Mouse (Mus musculus) liver, embryonic 16.5 days (tissue): Measurements from ENCODE around the gene Nosip. TPM values are rescaled to one million over a fixed set of nuclear protein-coding genes. Genes with fewer than 3 reads are reported as not detected.

ENCODE experiments used
- microRNA counts: library from miRNA; unstranded; fragments of <30 nt; microRNA quantifications from one replicate; lab custom pipeline; 2016
- microRNA-seq: library from miRNA; unstranded; fragments of <30 nt; microRNA quantifications from one replicate; pipeline ENCODE4, GENCODE M21; 2016
- polyA plus RNA-seq: library from polyadenylated mRNA; unstranded; fragments of >200 nt; fragmentation: Nextera tagmentation; extraction: Ambion mirVana; gene quantifications from 2 replicates; pipeline ENCODE4 v1.2.1, GENCODE M21; 2015

Gene Nosip
- polyA plus RNA-seq, 1 experiment from 2014 or later: 23.8 TPM

MicroRNAs within 50 kb of the gene (microRNA counts, 519-probe panel; counts per million panel counts)
- microRNA mmu-miR-150 (lab: Ali Mortazavi, UCI): 2,524 counts per million, percentile 67 among the panel's probes with 10 or more counts

Small RNA genes within 50 kb of the gene (microRNA-seq; reads per million reads assigned to microRNA genes)
- 34.7 reads per million, percentile 43 among the genes with 10 or more reads in this experiment for gene Mir150
- gene Mir5121: 37.4 reads per million, percentile 44 among the genes with 10 or more reads in this experiment
- gene Mir7054: 0.74 reads per million

Other genes with a start within 250 kb of the Nosip start
- 43.4 and 44.7 TPM in 2 replicates for gene Nup62, start 246.3 kb upstream of the Nosip start, polyA plus RNA-seq
- 0.34 and 0.76 TPM in 2 replicates for gene Il4i1, start 246.0 kb upstream of the Nosip start, polyA plus RNA-seq
- gene Atf5, start 245.8 kb upstream of the Nosip start, polyA plus RNA-seq: 7.3 and 9.7 TPM in 2 replicates
- 25.6 and 29.1 TPM in 2 replicates for gene Akt1s1, start 213.4 kb upstream of the Nosip start, polyA plus RNA-seq
- 32.7 and 33.7 TPM in 2 replicates for gene Tbc1d17, start 213.3 kb upstream of the Nosip start, polyA plus RNA-seq
- gene Pnkp, start 205.3 kb upstream of the Nosip start, polyA plus RNA-seq: 23.4 and 24.3 TPM in 2 replicates
- gene Ptov1, start 192.6 kb upstream of the Nosip start, polyA plus RNA-seq: 34.8 and 43.4 TPM in 2 replicates
- gene Med25, start 169.7 kb upstream of the Nosip start, polyA plus RNA-seq: 44.7 and 53.0 TPM in 2 replicates
- gene Fuz, start 166.3 kb upstream of the Nosip start, polyA plus RNA-seq: 5.9 and 6.6 TPM in 2 replicates
- 63.3 and 63.7 TPM in 2 replicates for gene Ap2a1, start 132.9 kb upstream of the Nosip start, polyA plus RNA-seq
- 0.12 TPM in 1 of 2 replicates, not detected in the other for gene Tsks, start 119.2 kb upstream of the Nosip start, polyA plus RNA-seq
- gene Cpt1c, start 87.6 kb upstream of the Nosip start, polyA plus RNA-seq: 1.8 and 2.1 TPM in 2 replicates
- 95.6 and 98.6 TPM in 2 replicates for gene Prmt1, start 75.9 kb upstream of the Nosip start, polyA plus RNA-seq
- 39.8 and 43.2 TPM in 2 replicates for gene Irf3, start 64.8 kb upstream of the Nosip start, polyA plus RNA-seq
- 11.0 and 12.2 TPM in 2 replicates for gene Bcl2l12, start 63.7 kb upstream of the Nosip start, polyA plus RNA-seq
- gene Scaf1, start 46.1 kb upstream of the Nosip start, polyA plus RNA-seq: 9.8 and 9.9 TPM in 2 replicates
- 20.9 and 23.2 TPM in 2 replicates for gene Rras, start 44.5 kb upstream of the Nosip start, polyA plus RNA-seq
- 1.9 and 2.0 TPM in 2 replicates for gene Prr12, start 9.5 kb upstream of the Nosip start, polyA plus RNA-seq
- gene Prrg2, start 248 bp downstream of the Nosip start, polyA plus RNA-seq: 9.7 and 10.5 TPM in 2 replicates
- gene Rcn3, start 29.8 kb downstream of the Nosip start, polyA plus RNA-seq: 20.1 and 22.7 TPM in 2 replicates
- gene Fcgrt, start 41.4 kb downstream of the Nosip start, polyA plus RNA-seq: 50.6 and 56.1 TPM in 2 replicates
- 646 and 744 TPM in 2 replicates for gene Rps11, start 62.0 kb downstream of the Nosip start, polyA plus RNA-seq
- 558 and 645 TPM in 2 replicates for gene Rpl13a, start 66.3 kb downstream of the Nosip start, polyA plus RNA-seq
- gene Gm45713, start 73.8 kb downstream of the Nosip start, polyA plus RNA-seq: 0.12 TPM in 1 of 2 replicates, not detected in the other
- 3.0 and 3.1 TPM in 2 replicates for gene Flt3l, start 74.0 kb downstream of the Nosip start, polyA plus RNA-seq
- gene Pih1d1, start 91.9 kb downstream of the Nosip start, polyA plus RNA-seq: 42.3 and 42.8 TPM in 2 replicates
- 30.0 and 30.3 TPM in 2 replicates for gene Aldh16a1, start 92.2 kb downstream of the Nosip start, polyA plus RNA-seq
- gene Slc17a7, start 101.5 kb downstream of the Nosip start, polyA plus RNA-seq: not detected in 2 replicates
- not detected in 2 replicates for gene Gfy, start 117.1 kb downstream of the Nosip start, polyA plus RNA-seq
- gene Pth2, start 118.6 kb downstream of the Nosip start, polyA plus RNA-seq: not detected in 2 replicates
- gene Ccdc155, start 142.5 kb downstream of the Nosip start, polyA plus RNA-seq: 0.05 TPM in 1 of 2 replicates, not detected in the other
- 1.5 and 2.2 TPM in 2 replicates for gene Dkkl1, start 149.7 kb downstream of the Nosip start, polyA plus RNA-seq
- 5.0 and 6.5 TPM in 2 replicates for gene Tead2, start 153.3 kb downstream of the Nosip start, polyA plus RNA-seq
- gene Cd37, start 176.7 kb downstream of the Nosip start, polyA plus RNA-seq: 16.4 and 19.3 TPM in 2 replicates
- gene Slc6a16, start 178.7 kb downstream of the Nosip start, polyA plus RNA-seq: not detected in 2 replicates
- not detected in 2 replicates for gene Slc6a21, start 215.1 kb downstream of the Nosip start, polyA plus RNA-seq